Mouse (Mus musculus) T-helper 2 cell (primary cell): ENCODE measurements around the gene Shc3.

Experiments
- in situ Hi-C: fragments of 300-600 bp; cut with MboI, MseI; formaldehyde crosslinking; loops from one replicate; pipeline ENCODE4 v1.15.1; 2025; ENCODE audit warnings: high pct_unique_total_duplicates

The Shc3 gene

DNA sequence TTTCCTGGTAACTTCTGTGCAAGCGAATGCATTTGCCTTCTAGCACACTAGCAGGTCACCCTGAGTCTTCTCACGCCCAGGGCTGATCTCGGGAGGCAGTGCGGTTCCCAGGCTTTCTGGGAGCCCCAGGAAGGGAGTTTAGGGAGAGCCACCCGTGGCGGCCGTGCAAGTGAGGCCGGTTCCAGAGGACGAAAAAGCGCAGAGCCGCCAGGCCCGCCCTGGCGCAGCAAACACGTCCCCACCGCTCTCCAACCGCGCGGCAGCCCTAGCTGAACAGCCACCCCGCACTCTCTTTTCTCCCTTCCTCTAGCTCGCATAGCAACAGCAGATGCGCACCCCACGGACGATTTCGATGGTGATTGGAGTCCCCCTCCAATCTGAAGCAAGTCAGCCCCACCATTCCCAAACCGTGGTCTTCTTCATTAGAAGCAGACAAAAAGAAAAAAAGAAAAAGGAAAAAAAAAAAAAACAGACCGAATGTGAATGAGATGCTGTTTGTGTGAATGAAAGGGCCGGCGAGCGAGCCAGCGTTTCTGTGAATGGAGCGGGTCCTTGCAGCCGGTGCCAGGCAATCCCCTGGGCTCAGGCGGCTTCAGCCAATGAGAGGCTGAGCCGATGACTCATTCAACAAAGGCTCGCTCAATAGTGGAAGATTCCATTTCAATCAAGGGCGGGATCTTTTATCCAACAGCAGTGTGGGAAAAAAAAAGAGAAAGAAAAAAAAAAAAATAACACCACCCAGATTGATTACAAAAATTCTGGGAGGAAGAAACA lies at the start of gene Shc3:
Gene Shc3 (minus strand): TSS at position 509 of the 774 bp plus-strand sequence.
- in situ Hi-C loops: no loop called here

GRCm38 (mm10) chr13:51618602-51619001 lies 49.4 kb upstream of the Shc3 start:
- in situ Hi-C loops: no loop called here

- in situ Hi-C loops: no loop called here
Measured at GRCm38 (mm10) chr13:51617861-51618260, 48.6 kb upstream of the Shc3 start.

GRCm38 (mm10) chr13:51617306-51617705 lies 48.1 kb upstream of the Shc3 start:
- in situ Hi-C loops: no loop called here

DNA sequence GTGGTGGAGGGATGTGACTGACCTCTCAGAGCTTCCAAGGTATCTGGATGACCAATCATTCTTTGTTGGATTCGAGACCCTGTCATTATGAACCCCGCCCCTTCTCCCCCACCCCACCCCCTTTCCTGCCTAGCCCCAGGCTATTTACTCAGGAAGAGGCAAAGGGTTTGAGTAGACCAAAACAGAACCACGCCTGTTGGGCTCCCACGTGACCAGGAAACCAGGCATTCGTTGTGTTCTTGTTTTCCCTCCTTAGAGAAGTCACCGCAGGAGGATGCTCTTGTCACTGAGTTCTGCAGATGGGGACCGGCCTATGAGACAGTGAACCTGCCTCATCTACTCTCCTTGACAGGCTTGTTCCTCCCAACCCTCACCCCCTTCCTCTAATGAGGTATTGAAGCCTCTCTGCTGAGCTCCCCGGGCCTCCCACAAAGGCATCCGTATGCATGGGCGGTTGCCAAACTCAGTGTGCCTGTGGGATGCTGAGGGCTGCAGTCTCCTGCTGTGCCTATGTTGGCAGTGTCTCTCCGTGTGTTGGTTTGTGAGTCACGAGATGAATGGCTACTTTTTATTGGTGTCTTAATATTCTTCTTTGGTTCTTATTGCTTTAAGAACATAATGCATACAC lies 47.3 kb upstream of the Shc3 start:
- in situ Hi-C loops: no loop called here

- in situ Hi-C loops: no loop called here
Measured at GRCm38 (mm10) chr13:51615815-51616214, 46.6 kb upstream of the Shc3 start.

- in situ Hi-C loops: no loop called here
Measured at GRCm38 (mm10) chr13:51611500-51611899, 42.3 kb upstream of the Shc3 start.

DNA sequence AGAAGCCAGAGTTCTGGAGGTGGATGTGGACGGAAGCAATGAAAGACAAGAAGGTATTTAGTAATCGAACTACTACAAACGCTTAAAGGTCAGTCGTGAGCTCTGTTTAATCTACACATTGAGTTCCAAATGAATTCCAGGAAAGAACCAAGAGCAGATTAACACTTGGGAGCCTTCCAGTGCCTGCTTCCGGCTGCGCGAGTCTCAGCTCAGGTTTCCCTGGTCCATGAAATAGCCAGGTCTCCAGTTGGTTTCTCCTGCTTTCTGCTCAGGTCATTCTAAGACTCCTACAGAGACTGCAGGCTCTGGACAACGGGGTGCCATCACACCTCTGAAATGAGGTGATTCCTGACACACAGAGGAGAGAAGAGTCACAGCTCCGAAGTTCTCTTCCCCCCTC lies 41.8 kb upstream of the Shc3 start:
- in situ Hi-C loops: no loop called here

DNA sequence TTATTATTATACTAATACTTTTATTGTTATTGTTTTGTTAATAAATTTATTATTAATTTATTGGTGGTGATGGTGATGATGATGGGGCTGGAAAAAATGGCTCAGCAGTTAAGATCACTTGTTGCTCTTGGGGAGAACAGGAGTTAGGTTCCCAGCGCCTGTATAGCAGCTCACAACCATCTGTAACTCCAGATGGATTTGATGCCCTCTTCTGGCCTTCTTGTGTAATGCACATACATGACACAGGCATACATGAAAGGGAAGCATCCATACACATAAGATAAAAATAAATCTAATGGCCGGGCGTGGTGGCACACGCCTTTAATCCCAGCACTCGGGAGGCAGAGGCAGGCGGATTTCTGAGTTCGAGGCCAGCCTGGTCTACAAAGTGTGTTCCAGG lies 40.0 kb upstream of the Shc3 start:
- in situ Hi-C loops: no loop called here

- in situ Hi-C loops: no loop called here
Measured at GRCm38 (mm10) chr13:51603894-51604244, 34.6 kb upstream of the Shc3 start.

DNA sequence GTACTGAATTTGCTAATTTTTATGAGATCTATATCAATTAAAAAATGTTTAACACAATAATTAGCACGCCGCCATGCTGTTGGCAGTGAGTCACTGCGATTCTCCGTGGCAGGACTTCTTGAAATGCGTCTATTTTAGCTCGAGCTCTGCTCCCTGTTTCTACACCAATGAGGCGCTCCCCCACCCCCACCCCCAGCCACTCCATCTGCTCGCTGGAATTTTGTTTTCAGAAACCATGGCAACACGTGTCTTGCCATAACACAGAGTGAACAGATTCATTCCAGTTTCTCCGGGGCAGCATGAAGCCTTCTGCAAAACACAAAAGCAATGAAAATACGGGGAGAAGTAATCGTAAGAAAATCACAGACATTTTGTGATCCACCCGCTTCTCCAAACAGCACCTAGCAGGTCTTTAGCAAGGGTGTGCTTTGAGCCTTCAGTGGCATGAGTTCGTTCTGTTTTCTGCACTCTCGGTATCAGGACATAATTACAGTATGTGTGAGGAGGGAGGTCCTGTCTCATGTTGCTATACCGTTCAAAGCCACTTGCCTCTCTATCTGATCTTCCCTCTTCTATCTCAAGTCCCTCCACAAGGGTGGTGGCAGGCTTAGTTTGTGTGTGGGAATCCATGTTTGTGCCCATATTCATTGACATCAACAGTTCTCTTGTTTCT lies 34.1 kb upstream of the Shc3 start:
- in situ Hi-C loops: no loop called here

DNA sequence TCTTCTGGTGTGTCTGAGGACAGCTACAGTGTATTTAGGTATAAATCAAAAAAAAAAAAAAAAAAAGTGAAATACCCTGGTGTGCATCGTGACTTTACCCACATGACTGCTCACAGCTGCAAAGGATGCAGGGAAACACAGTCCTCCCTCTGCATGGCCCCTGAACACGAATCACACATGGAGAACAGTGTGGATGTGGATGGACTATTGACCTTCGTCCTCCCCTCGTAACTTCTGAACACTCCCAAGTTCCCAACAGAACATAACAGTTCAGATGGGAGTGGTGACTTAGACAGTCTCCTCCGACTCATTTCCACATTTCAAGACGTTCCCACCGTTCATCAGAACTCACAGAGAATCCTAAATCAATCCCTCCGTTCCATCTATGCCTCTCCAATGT lies 33.5 kb upstream of the Shc3 start:
- in situ Hi-C loops: no loop called here

GRCm38 (mm10) chr13:51600169-51600568 lies 30.9 kb upstream of the Shc3 start:
- in situ Hi-C loops: no loop called here

- in situ Hi-C loops: no loop called here
Measured at GRCm38 (mm10) chr13:51598063-51598462, 28.8 kb upstream of the Shc3 start.

- in situ Hi-C loops: no loop called here
Measured at GRCm38 (mm10) chr13:51595404-51595803, 26.2 kb upstream of the Shc3 start.

DNA sequence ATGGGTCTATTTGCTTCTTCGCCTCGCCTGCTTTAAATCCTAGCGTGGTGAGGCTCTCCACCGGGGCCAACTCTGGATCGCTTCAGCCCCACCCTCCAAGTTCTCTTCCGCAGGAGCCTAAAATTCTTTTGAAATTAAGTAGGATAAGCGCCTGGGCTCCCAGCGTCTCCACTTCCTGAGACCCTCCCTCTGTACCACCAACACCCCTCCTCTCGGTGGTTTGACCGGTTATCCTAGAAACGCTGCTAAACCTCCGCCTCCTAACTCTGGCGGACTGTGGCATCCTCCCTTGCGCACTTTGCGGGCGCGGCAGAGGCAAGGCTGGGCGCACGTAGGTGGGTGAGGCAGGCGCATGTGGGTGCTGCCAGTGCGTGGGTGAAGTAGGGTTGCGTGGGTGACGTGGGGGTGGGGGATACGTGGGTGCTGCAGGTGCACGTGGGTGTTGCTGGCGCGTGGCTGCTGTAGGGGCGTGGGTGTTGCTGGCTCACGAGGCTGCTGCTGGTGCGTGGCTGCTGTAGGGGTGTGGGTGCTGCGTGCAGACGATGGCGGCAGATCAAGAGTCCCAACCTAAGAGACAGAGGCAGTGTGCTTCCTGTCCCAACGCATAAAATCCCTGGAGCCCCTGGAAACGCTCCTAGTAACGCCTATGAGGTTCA lies 25.6 kb upstream of the Shc3 start:
- in situ Hi-C loops: no loop called here

DNA sequence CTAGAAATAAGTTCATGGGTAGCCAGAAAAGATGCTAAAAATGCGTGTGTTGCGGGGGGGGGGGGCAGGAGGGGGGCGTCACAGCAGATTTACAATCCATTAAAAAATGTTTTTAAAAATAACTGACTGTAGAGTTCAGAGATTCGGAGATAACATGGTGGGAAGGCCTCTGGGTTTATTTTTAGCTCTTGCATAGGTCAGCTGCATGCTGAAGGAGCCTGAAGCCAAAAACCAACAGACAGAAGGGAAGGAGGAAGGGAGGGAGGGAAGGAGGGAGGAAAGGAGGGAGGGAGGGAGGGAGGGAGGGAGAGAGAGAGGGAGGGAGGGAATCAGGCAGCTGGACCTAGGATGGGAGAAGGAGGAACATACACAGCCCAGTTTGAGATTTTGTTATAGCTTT lies 18.8 kb upstream of the Shc3 start:
- in situ Hi-C loops: no loop called here

GRCm38 (mm10) chr13:51582204-51582603 lies 13.0 kb upstream of the Shc3 start:
- in situ Hi-C loops: no loop called here

- in situ Hi-C loops: no loop called here
Measured at GRCm38 (mm10) chr13:51580263-51581044, 11.2 kb upstream of the Shc3 start.

GRCm38 (mm10) chr13:51573849-51574248 lies 4.6 kb upstream of the Shc3 start:
- in situ Hi-C loops: no loop called here

DNA sequence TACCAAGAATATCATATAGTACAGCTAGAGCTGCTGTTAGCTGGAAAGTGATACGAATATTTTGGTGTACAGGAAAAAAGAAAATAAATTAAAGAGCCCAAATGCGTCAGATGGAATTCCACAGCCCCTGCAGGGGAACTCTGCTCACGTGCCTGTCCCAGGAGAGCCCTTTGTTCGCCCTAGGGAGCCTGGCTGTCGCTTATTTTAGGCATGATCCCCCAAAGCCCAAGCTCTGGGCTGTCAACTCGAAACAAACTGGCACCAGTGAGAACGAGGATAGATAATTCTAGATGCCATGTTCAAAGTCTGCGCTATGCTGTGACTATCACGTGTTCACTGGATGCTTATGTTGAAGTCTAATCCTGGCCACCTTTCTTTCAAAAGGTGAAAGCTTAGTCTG lies 892 bp upstream of the Shc3 start:
- in situ Hi-C loops: no loop called here

- in situ Hi-C loops: no loop called here
Measured at GRCm38 (mm10) chr13:51569685-51570068, 458 bp upstream of the Shc3 start.
